Mouse (Mus musculus) ES-E14 (cell line): ENCODE measurements around the gene Vps53.

Source experiments
- CHD2 ChIP-seq: IDR thresholded peaks from 2 replicates; pipeline ENCODE4 v1.6.1; 2014; ENCODE audit warnings: mild to moderate bottlenecking, low read depth, low read length, inconsistent platforms
- HCFC1 ChIP-seq: IDR thresholded peaks from 2 replicates; pipeline ENCODE4 v1.6.1; 2012; ENCODE audit warnings: low read length, inconsistent platforms, borderline replicate concordance; ENCODE audit not compliant: insufficient read depth
- MAFK ChIP-seq: IDR thresholded peaks from 2 replicates; pipeline ENCODE4 v1.6.1; 2014; ENCODE audit warnings: mild to moderate bottlenecking, low read depth, low read length, inconsistent platforms; ENCODE audit not compliant: insufficient read depth
- ZC3H11A ChIP-seq: IDR thresholded peaks from 2 replicates; pipeline ENCODE4 v1.6.1; 2012; ENCODE audit warnings: low read depth, mild to moderate bottlenecking, inconsistent platforms, low read length, borderline replicate concordance
- ZNF384 ChIP-seq: IDR thresholded peaks from 2 replicates; pipeline ENCODE4 v1.6.1; 2012; ENCODE audit warnings: low read depth, low read length, inconsistent platforms

- TF ChIP-seq CHD2 = no peak
- TF ChIP-seq ZNF384 = no peak
- no peak for TF ChIP-seq HCFC1
- no peak for TF ChIP-seq MAFK
- TF ChIP-seq ZC3H11A = no peak
Measured at GRCm38 (mm10) chr11:76148055-76149008, 31.1 kb downstream of the Vps53 start.
